Mouse (Mus musculus) left cerebral cortex, postnatal 25 days (tissue): ENCODE results near the gene Mlf2. TPM values are rescaled to one million over a fixed set of nuclear protein-coding genes. Genes with fewer than 3 reads are reported as not detected.
"Not testable (repeated sequence)": the region's sequence is repeated elsewhere in the genome, so short reads cannot be mapped to it uniquely, and the experiment has no call there.

Source experiments
- DNase-seq, 2 experiments: peaks; one replicate each; pipeline ENCODE4 v3.0.0; 2022; ENCODE audit warnings: low spot score in 2 of 2, mixed read lengths in 1 of 2
- intact Hi-C: fragments of 180-260 bp; cut with DNase I; formaldehyde crosslinking; loops from one replicate; pipeline ENCODE4 v1.15.1; 2025
- total RNA-seq, 2 experiments: library from RNA; stranded (reverse); gene quantifications; 2 replicates each; pipeline ENCODE4 v1.2.3; 2021

The Mlf2 gene
- 100 to 1,000 TPM; 648 to 675 TPM for total RNA-seq

- intact Hi-C loops = loop anchor here (1.0 to 5.0 kb wide), 5 partner anchors 13 to 76 kb away; partner anchors contain the start of genes P3h3 and Zfp384
- peak; percentile 97 to 99 for DNase-seq
Observed at GRCm38 (mm10) chr6:124930754-124931524, at the start of gene Mlf2. Gene Mlf2, plus strand, starts transcription at chr6:124931386.

- intact Hi-C loops = no loop called here
- DNase-seq = no peak
Observed at GRCm38 (mm10) chr6:124881821-124882220, 49.4 kb upstream of the Mlf2 start.

GRCm38 (mm10) chr6:124883351-124883750 is 47.8 kb upstream of the Mlf2 start:
- intact Hi-C loops = no loop called here
- DNase-seq = no peak

- intact Hi-C loops = no loop called here
- DNase-seq = no peak
Observed at GRCm38 (mm10) chr6:124884714-124885500, 46.3 kb upstream of the Mlf2 start.

GRCm38 (mm10) chr6:124885956-124886381 is 45.2 kb upstream of the Mlf2 start:
- no peak for DNase-seq
- intact Hi-C loops = no loop called here

GRCm38 (mm10) chr6:124887986-124888385 is 43.2 kb upstream of the Mlf2 start, which contains the start of gene Cd4:
Gene Cd4, minus strand, starts transcription at chr6:124888221.
- no peak for DNase-seq
- intact Hi-C loops = no loop called here

GRCm38 (mm10) chr6:124888555-124889125 is 42.5 kb upstream of the Mlf2 start:
- intact Hi-C loops = no loop called here
- no peak for DNase-seq

GRCm38 (mm10) chr6:124890997-124891396 is 40.2 kb upstream of the Mlf2 start:
- DNase-seq = no peak
- intact Hi-C loops = no loop called here

GRCm38 (mm10) chr6:124894113-124894512 is 37.1 kb upstream of the Mlf2 start:
- intact Hi-C loops, DNase-seq: not testable (repeated sequence)

- DNase-seq = no peak
- intact Hi-C loops = no loop called here
Observed at GRCm38 (mm10) chr6:124898359-124898758, 32.8 kb upstream of the Mlf2 start.

- DNase-seq = no peak
- intact Hi-C loops = no loop called here
Observed at GRCm38 (mm10) chr6:124900056-124900800, 31.0 kb upstream of the Mlf2 start.

GRCm38 (mm10) chr6:124900801-124901480 is 30.2 kb upstream of the Mlf2 start:
- intact Hi-C loops = no loop called here
- peak in 1 of 2 experiments; percentile 66 for DNase-seq

- no peak for DNase-seq
- intact Hi-C loops = no loop called here
Observed at GRCm38 (mm10) chr6:124901851-124902250, 29.3 kb upstream of the Mlf2 start.

GRCm38 (mm10) chr6:124903580-124904151 is 27.5 kb upstream of the Mlf2 start:
- intact Hi-C loops = loop anchor here (1.0 kb wide), 3 partner anchors 15 to 40 kb away; partner anchors contain the start of gene Gpr162
- DNase-seq = peak; percentile 89 to 94

GRCm38 (mm10) chr6:124904161-124904981 is 26.8 kb upstream of the Mlf2 start:
- intact Hi-C loops = loop anchor here (1.0 kb wide), 3 partner anchors 14 to 41 kb away; partner anchors contain the start of gene Gpr162
- peak; percentile 79 to 93 for DNase-seq

GRCm38 (mm10) chr6:124904991-124905860 is 26.0 kb upstream of the Mlf2 start:
- no peak for DNase-seq
- intact Hi-C loops = loop anchor here (1.0 kb wide), 3 partner anchors 13 to 42 kb away; partner anchors contain the start of gene Gpr162

- intact Hi-C loops = no loop called here
- no peak for DNase-seq
Observed at GRCm38 (mm10) chr6:124907767-124908166, 23.4 kb upstream of the Mlf2 start.
